Comparison of ENCODE assay signal across 8 mouse cellular contexts in genomic region chr16:95824720-95825534, GRCm38 (mm10).
DNase-seq lines count a peak whose midpoint lies in the region; ATAC-seq lines count a peak whose summit lies in the region.

No protein-coding gene starts in this region.

- H3K36me3 ChIP-seq in megakaryocyte, embryonic 14.5 days (replicated peaks; ENCODE audit: low read length) = no peaks in the 10 kb centered on the region
- H3K36me3 ChIP-seq in stomach, embryonic 14.5 days (ENCODE audit: control insufficient read depth, insufficient read depth, low read length) = no peaks in the 10 kb centered on the region

- peak; percentile 57 for DNase-seq in embryo, embryonic 9.5 days (ENCODE audit: extremely low spot score)
- DNase-seq in heart, postnatal 14 days = peak; percentile 56 to 67
- peak; percentile 69 for DNase-seq in kidney, postnatal 14 days
- DNase-seq in layer of hippocampus, adult 11-12 months (ENCODE audit: low spot score) = no peak

- peak overlapping the region; percentile 78 for H3K27ac ChIP-seq in stomach, embryonic 14.5 days (ENCODE audit: low read length)

- peak overlapping the region; percentile 7; the same call in 1 of the 2 replicates for H3K4me2 ChIP-seq in stomach, embryonic 14.5 days (replicated peaks; ENCODE audit: low read depth, low read length)

- H3K27me3 ChIP-seq in megakaryocyte, embryonic 14.5 days (replicated peaks) = peaks cover 77% of the 10 kb centered on the region
- no peaks in the 10 kb centered on the region for H3K27me3 ChIP-seq in stomach, embryonic 14.5 days (ENCODE audit: control insufficient read depth, insufficient read depth, low read length)

- WGBS in stomach, embryonic 14.5 days = 12% methylated on average over 7 of the region's 7 CpGs

- H3K4me1 ChIP-seq in megakaryocyte, embryonic 14.5 days = peaks cover 51% of the 10 kb centered on the region
- H3K4me1 ChIP-seq in stomach, embryonic 14.5 days (ENCODE audit: control insufficient read depth, insufficient read depth, low read length) = peaks cover 19% of the 10 kb centered on the region

- no peak overlapping the region for H3K9ac ChIP-seq in stomach, embryonic 14.5 days (replicated peaks; ENCODE audit: low read depth, low read length)

- peaks cover 23% of the 10 kb centered on the region for H3K9me3 ChIP-seq in megakaryocyte, embryonic 14.5 days
- H3K9me3 ChIP-seq in stomach, embryonic 14.5 days (ENCODE audit: control insufficient read depth, low read depth, low read length) = no peaks in the 10 kb centered on the region

- peak overlapping the region; percentile 20 for H3K4me3 ChIP-seq in megakaryocyte, embryonic 14.5 days (replicated peaks)
- no peak overlapping the region for H3K4me3 ChIP-seq in stomach, embryonic 14.5 days (ENCODE audit: low read depth, low read length)

- ATAC-seq in megakaryocyte, adult 5-6 weeks (ENCODE audit: poor library complexity, severe bottlenecking) = no peak
- peak; percentile 70 for ATAC-seq in megakaryocyte progenitor cell, adult 5-6 weeks (replicated peaks; ENCODE audit: poor library complexity)
- ATAC-seq in stomach, embryonic 14.5 days (ENCODE audit: insufficient number of reproducible peaks, insufficient read depth, low FRiP score, low read depth) = peak; percentile 39

- intact Hi-C loops in heart, postnatal 14 days (cut with DNase I) = loop anchor here (5.0 kb wide), 1 partner anchor 58 kb away; no protein-coding TSS in a partner anchor
